Mouse (Mus musculus) testis, adult 2 months (tissue): ENCODE data around the gene Pgm5. TPM values are rescaled to one million over a fixed set of nuclear protein-coding genes. Genes with fewer than 3 reads are reported as not detected.

ENCODE experiments used
- H3K27ac ChIP-seq: fragments of 200-500 bp; 2 replicates; pipeline ENCODE4 v1.5.1; 2012; ENCODE audit warnings: low read depth, low read length; ENCODE audit not compliant: control insufficient read depth, insufficient read depth
- H3K27me3 ChIP-seq: fragments of 200-500 bp; 2 replicates; pipeline ENCODE4 v1.6.1; 2012; ENCODE audit warnings: mild to moderate bottlenecking, low read length, moderate library complexity; ENCODE audit not compliant: control insufficient read depth, insufficient read depth
- H3K36me3 ChIP-seq: fragments of 200-500 bp; 2 replicates; pipeline ENCODE4 v1.6.1; 2012; ENCODE audit warnings: mild to moderate bottlenecking, low read length; ENCODE audit not compliant: control insufficient read depth, insufficient read depth
- H3K4me1 ChIP-seq: fragments of 200-500 bp; 2 replicates; pipeline ENCODE4 v1.6.1; 2012; ENCODE audit warnings: low read length; ENCODE audit not compliant: control insufficient read depth, insufficient read depth
- H3K4me3 ChIP-seq: fragments of 200-500 bp; 2 replicates; pipeline ENCODE4 v1.5.1; 2012; ENCODE audit warnings: low read depth, mild to moderate bottlenecking, low read length, moderate library complexity, mixed read lengths; ENCODE audit not compliant: control insufficient read depth
- CTCF ChIP-seq: fragments of 200-500 bp; IDR thresholded peaks from 2 replicates; pipeline ENCODE4 v1.5.1; 2012; ENCODE audit warnings: low read depth, mild to moderate bottlenecking, inconsistent platforms, low read length, moderate library complexity; ENCODE audit not compliant: control insufficient read depth, insufficient read depth, insufficient replicate concordance
- POLR2A ChIP-seq: fragments of 200-500 bp; IDR thresholded peaks from 2 replicates; pipeline ENCODE4 v1.6.1; 2012; ENCODE audit warnings: low read depth, mild to moderate bottlenecking, inconsistent platforms, low read length, moderate library complexity; ENCODE audit not compliant: control insufficient read depth
- polyA plus RNA-seq: library from polyadenylated mRNA; depleted of rRNA; stranded (reverse); fragments of >200 nt; gene quantifications from 2 replicates; pipeline ENCODE4 v1.2.3, GENCODE M21; 2012

Pgm5 gene
- polyA plus RNA-seq, 1 experiment: 0.38 TPM

GRCm38 (mm10) chr19:24851456-24852315 lies 10.0 kb downstream of the Pgm5 start:
- Histone ChIP-seq H3K4me3 (no peak overlapping the region), H3K4me1 (no peaks in the 10 kb centered on the region; the same call in 1 of the 2 replicates), H3K27me3 (no peaks in the 10 kb centered on the region), H3K36me3 (no peaks in the 10 kb centered on the region), H3K27ac (no peak overlapping the region)
- TF ChIP-seq POLR2A: no peak
- no peak for TF ChIP-seq CTCF

- H3K4me3 ChIP-seq: no peak overlapping the region
- H3K4me1 ChIP-seq: no peaks in the 10 kb centered on the region; the same call in 1 of the 2 replicates
- TF ChIP-seq POLR2A (no peak), CTCF (no peak)
- H3K27ac ChIP-seq: no peak overlapping the region
- no peaks in the 10 kb centered on the region for H3K36me3 ChIP-seq
- no peaks in the 10 kb centered on the region for H3K27me3 ChIP-seq
These were observed 12.8 kb downstream of the Pgm5 start for GRCm38 (mm10) chr19:24848844-24849243.

- TF ChIP-seq POLR2A: no peak
- no peak for TF ChIP-seq CTCF
- H3K4me3 ChIP-seq: no peak overlapping the region
- H3K27ac ChIP-seq: no peak overlapping the region
- no peaks in the 10 kb centered on the region for H3K36me3 ChIP-seq
- no peaks in the 10 kb centered on the region; the same call in 1 of the 2 replicates for H3K4me1 ChIP-seq
- H3K27me3 ChIP-seq: no peaks in the 10 kb centered on the region
These were observed 13.3 kb downstream of the Pgm5 start for GRCm38 (mm10) chr19:24848345-24848744.

GRCm38 (mm10) chr19:24845007-24845546 lies 16.6 kb downstream of the Pgm5 start:
- H3K27me3 ChIP-seq: no peaks in the 10 kb centered on the region
- no peak overlapping the region for H3K4me3 ChIP-seq
- H3K4me1 ChIP-seq: no peaks in the 10 kb centered on the region
- TF ChIP-seq CTCF (no peak), POLR2A (no peak)
- H3K27ac ChIP-seq: no peak overlapping the region
- no peaks in the 10 kb centered on the region for H3K36me3 ChIP-seq

GRCm38 (mm10) chr19:24842080-24842479 lies 19.6 kb downstream of the Pgm5 start:
- no peak for TF ChIP-seq CTCF
- no peak for TF ChIP-seq POLR2A
- Histone ChIP-seq H3K36me3 (no peaks in the 10 kb centered on the region), H3K4me1 (no peaks in the 10 kb centered on the region), H3K4me3 (no peak overlapping the region), H3K27me3 (no peaks in the 10 kb centered on the region), H3K27ac (no peak overlapping the region)

GRCm38 (mm10) chr19:24824517-24824916 lies 37.1 kb downstream of the Pgm5 start:
- H3K4me3 ChIP-seq: no peak overlapping the region
- no peaks in the 10 kb centered on the region for H3K27me3 ChIP-seq
- H3K4me1 ChIP-seq: no peaks in the 10 kb centered on the region
- H3K27ac ChIP-seq: no peak overlapping the region
- no peaks in the 10 kb centered on the region for H3K36me3 ChIP-seq
- TF ChIP-seq POLR2A (no peak), CTCF (no peak)

- Histone ChIP-seq H3K4me3 (no peak overlapping the region), H3K36me3 (no peaks in the 10 kb centered on the region), H3K27ac (no peak overlapping the region), H3K27me3 (no peaks in the 10 kb centered on the region), H3K4me1 (no peaks in the 10 kb centered on the region)
- no peak for TF ChIP-seq CTCF
- no peak for TF ChIP-seq POLR2A
These were observed 45.9 kb downstream of the Pgm5 start for GRCm38 (mm10) chr19:24815661-24816221.
